Mouse (Mus musculus) cerebellum, postnatal 25 days (tissue): ENCODE results near the gene Slc5a6.

Source experiments
- DNase-seq, 2 experiments: peaks; one replicate each; pipeline ENCODE4 v3.0.0; 2021; ENCODE audit warnings: mixed read lengths in 2 of 2

The Slc5a6 gene

GRCm38 (mm10) chr5:30999324-30999723 is 49.4 kb downstream of the Slc5a6 start:
- DNase-seq, result no peak

- DNase-seq, result peak in 1 of 2 experiments; percentile 26
These were observed 50.4 kb downstream of the Slc5a6 start for GRCm38 (mm10) chr5:30998306-30998705.

GRCm38 (mm10) chr5:30994910-30995635 is 53.7 kb downstream of the Slc5a6 start:
- no peak for DNase-seq

DNA sequence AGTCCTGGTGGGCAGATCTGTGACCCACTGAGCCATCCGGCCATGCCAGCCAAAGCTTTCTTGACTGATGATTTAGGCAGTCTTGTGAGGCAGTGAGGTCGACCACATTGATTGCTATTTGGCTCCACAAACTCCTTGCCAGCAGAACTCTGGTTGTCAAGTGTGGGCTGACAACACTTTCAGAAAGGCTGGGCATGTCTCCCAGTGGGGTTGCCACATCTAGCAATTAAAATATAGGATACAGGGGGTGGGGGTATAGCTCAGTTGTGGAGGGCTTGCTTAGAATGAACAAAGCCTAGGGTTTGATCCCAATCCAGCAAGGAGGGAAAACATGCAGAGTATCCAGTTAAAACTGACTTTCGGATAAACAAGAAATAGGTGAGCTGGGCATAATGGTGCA is 54.6 kb downstream of the Slc5a6 start:
- DNase-seq, result no peak

- no peak for DNase-seq
These were observed 55.6 kb downstream of the Slc5a6 start for GRCm38 (mm10) chr5:30992980-30993676.
